Mouse (Mus musculus): ENCODE measurements at regions not wholly inside any gene's neighbourhood (a gene's known extent, or its start where the extent isn't known, plus 50 kb on each side); places are given as distances from the start of the nearest gene placed in this dataset.

GRCm38 (mm10) chr11:31745866-31746248 lies 74.2 kb upstream of the Bod1 start:
- peak; percentile 69 for DNase-seq (ENCODE audit: extremely low read depth)
- in situ Hi-C loops (cut with MboI; ENCODE audit: low pct_ligation_motif_present, low pct_unique_long_range_greater_than_20kb, low sequenced_read_pairs) (no loop called here), dilution Hi-C loops (cut with MboI; ENCODE audit: extremely low pct_ligation_motif_present, extremely low pct_unique_long_range_greater_than_20kb, low sequenced_read_pairs) (no loop called here)

GRCm38 (mm10) chr11:31746488-31746887 lies 74.8 kb upstream of the Bod1 start:
- no peak for DNase-seq (ENCODE audit: extremely low read depth)

More at GRCm38 (mm10) chr11:31745866-31746248, 74.2 kb upstream of the Bod1 start:
- H3K79me2 ChIP-seq (replicated peaks; ENCODE audit: control insufficient read depth, extremely low read depth, insufficient read depth, poor library complexity, severe bottlenecking) = no peaks in the 10 kb centered on the region
- no peak overlapping the region for H3K27ac ChIP-seq (ENCODE audit: insufficient read depth, low read depth)
- H3K9ac ChIP-seq (ENCODE audit: insufficient read depth, low read depth) = 0 out of 2 replicates have a peak overlapping the region, but pooled peaks have one; percentile 7
- no peak overlapping the region for H3K4me3 ChIP-seq (replicated peaks in 1 of 3; ENCODE audit: low read depth in 2 of 3, low read length in 2 of 3, poor library complexity in 1 of 3)
- H3K36me3 ChIP-seq (replicated peaks in 1 of 2; ENCODE audit: control insufficient read depth in 1 of 2, insufficient read depth in 1 of 2, low read length in 1 of 2) = no peaks in the 10 kb centered on the region
- peak overlapping the region; percentile 44 for H3K4me2 ChIP-seq (ENCODE audit: insufficient read depth, low read depth, poor library complexity, severe bottlenecking)
- TF ChIP-seq NELFE (IDR thresholded peaks at IDR 0.05; ENCODE audit: low read depth, low read length) (0 out of 2 replicates have a peak, but pooled peaks have one; percentile 29), USF1 (IDR thresholded peaks at IDR 0.05; ENCODE audit: low read depth, low read length) (no peak), CHD2 (IDR thresholded peaks at IDR 0.05; ENCODE audit: low read length) (no peak), MEF2A (IDR thresholded peaks at IDR 0.05; ENCODE audit: borderline replicate concordance, low read depth, low read length) (no peak), RAD21 (IDR thresholded peaks at IDR 0.05; ENCODE audit: low read depth, low read length) (no peak; the same call in 1 of the 2 replicates), BHLHE40 (IDR thresholded peaks at IDR 0.05; ENCODE audit: low read depth, low read length) (no peak), NRF1 (IDR thresholded peaks at IDR 0.05; ENCODE audit: low read depth, low read length) (no peak), RCOR1 (conservative IDR thresholded peaks at IDR 0.05; ENCODE audit: low read depth, low read length) (no peak), MXI1 (IDR thresholded peaks at IDR 0.05; ENCODE audit: low read depth, low read length) (no peak; the same call in none of the 2 replicates), ZKSCAN1 (IDR thresholded peaks at IDR 0.05; ENCODE audit: borderline replicate concordance, low read depth, low read length) (no peak), MYC (IDR thresholded peaks at IDR 0.05; ENCODE audit: low read depth, low read length) (no peak), EP300 (IDR thresholded peaks at IDR 0.05; ENCODE audit: low read length) (no peak), ZC3H11A (IDR thresholded peaks at IDR 0.05; ENCODE audit: low read depth, low read length) (no peak), ELF1 (IDR thresholded peaks at IDR 0.05; ENCODE audit: low read depth, low read length) (no peak), UBTF (IDR thresholded peaks at IDR 0.05; ENCODE audit: low read depth, low read length) (no peak), USF2 (conservative IDR thresholded peaks at IDR 0.05; ENCODE audit: low read depth, low read length) (no peak), CHD1 (IDR thresholded peaks at IDR 0.05; ENCODE audit: low read depth, low read length) (peak; percentile 63; the same call in 1 of the 2 replicates), JUN (IDR thresholded peaks at IDR 0.05; ENCODE audit: insufficient read depth, low read depth, low read length) (no peak; the same call in 1 of the 2 replicates), GABPA (IDR thresholded peaks at IDR 0.05; ENCODE audit: insufficient replicate concordance, low read depth, low read length) (no peak), IRF4 (IDR thresholded peaks at IDR 0.05; ENCODE audit: low read depth, low read length) (no peak), MAZ (IDR thresholded peaks at IDR 0.05; ENCODE audit: low read depth, low read length) (0 out of 2 replicates have a peak, but pooled peaks have one; percentile 3), ZMIZ1 (IDR thresholded peaks at IDR 0.05; ENCODE audit: low read depth, low read length) (no peak; the same call in 1 of the 2 replicates), HCFC1 (IDR thresholded peaks at IDR 0.05; ENCODE audit: low read depth, low read length) (no peak), KAT2A (IDR thresholded peaks at IDR 0.05; ENCODE audit: insufficient replicate concordance, low read length) (no peak), POLR2A (IDR thresholded peaks at IDR 0.05; ENCODE audit: low read depth, low read length) (no peak), MAFK (IDR thresholded peaks at IDR 0.05; ENCODE audit: insufficient replicate concordance, low read length) (peak; percentile 63; the same call in 1 of the 2 replicates), MAX (IDR thresholded peaks at IDR 0.05; ENCODE audit: low read length) (peak; percentile 76), TBP (conservative IDR thresholded peaks at IDR 0.05; ENCODE audit: low read depth, low read length) (no peak), ZNF384 (IDR thresholded peaks at IDR 0.05; ENCODE audit: low read depth, low read length) (no peak), JUND (conservative IDR thresholded peaks at IDR 0.05; ENCODE audit: low read depth, low read length) (no peak), ETS1 (conservative IDR thresholded peaks at IDR 0.05; ENCODE audit: low read depth, low read length) (peak; percentile 66), SIN3A (IDR thresholded peaks at IDR 0.05; ENCODE audit: low read length) (peak; percentile 77), PAX5 (IDR thresholded peaks at IDR 0.05; ENCODE audit: low read length) (no peak), TCF12 (IDR thresholded peaks at IDR 0.05; ENCODE audit: low read depth, low read length) (no peak), POLR2AphosphoS2 (IDR thresholded peaks at IDR 0.05; ENCODE audit: low read depth, low read length) (no peak), SMC3 (IDR thresholded peaks at IDR 0.05; ENCODE audit: low read depth, low read length) (0 out of 2 replicates have a peak, but pooled peaks have one; percentile 3), CTCF (conservative IDR thresholded peaks at IDR 0.05 in 1 of 2, IDR thresholded peaks at IDR 0.05 in 1 of 2; ENCODE audit: low read depth in 2 of 2, low read length in 2 of 2) (no peak)
- no peaks in the 10 kb centered on the region for H3K9me3 ChIP-seq (replicated peaks; ENCODE audit: low read length)
- H3K4me1 ChIP-seq (ENCODE audit: control insufficient read depth in 1 of 2, insufficient read depth in 2 of 2) = peaks cover 23 to 46% of the 10 kb centered on the region in 2 experiments
- no peaks in the 10 kb centered on the region for H3K27me3 ChIP-seq (replicated peaks)

More at GRCm38 (mm10) chr11:31746488-31746887, 74.8 kb upstream of the Bod1 start:
- Histone ChIP-seq H3K9ac (ENCODE audit: insufficient read depth, low read depth) (no peak overlapping the region), H3K4me2 (ENCODE audit: insufficient read depth, low read depth, poor library complexity, severe bottlenecking) (no peak overlapping the region), H3K9me3 (replicated peaks; ENCODE audit: low read length) (no peaks in the 10 kb centered on the region), H3K27me3 (replicated peaks) (no peaks in the 10 kb centered on the region), H3K36me3 (replicated peaks in 1 of 2; ENCODE audit: control insufficient read depth in 1 of 2, insufficient read depth in 1 of 2, low read length in 1 of 2) (no peaks in the 10 kb centered on the region), H3K4me1 (ENCODE audit: control insufficient read depth in 1 of 2, insufficient read depth in 2 of 2) (peaks cover 23 to 46% of the 10 kb centered on the region in 2 experiments), H3K4me3 (replicated peaks in 1 of 3; ENCODE audit: low read depth in 2 of 3, low read length in 2 of 3, poor library complexity in 1 of 3) (no peak overlapping the region), H3K79me2 (replicated peaks; ENCODE audit: control insufficient read depth, extremely low read depth, insufficient read depth, poor library complexity, severe bottlenecking) (no peaks in the 10 kb centered on the region), H3K27ac (ENCODE audit: insufficient read depth, low read depth) (no peak overlapping the region)
- dilution Hi-C loops (cut with MboI; ENCODE audit: extremely low pct_ligation_motif_present, extremely low pct_unique_long_range_greater_than_20kb, low sequenced_read_pairs) = no loop called here
- no peak for TF ChIP-seq NRF1 (IDR thresholded peaks at IDR 0.05; ENCODE audit: low read depth, low read length)
- TF ChIP-seq MAZ (IDR thresholded peaks at IDR 0.05; ENCODE audit: low read depth, low read length) = no peak
- TF ChIP-seq BHLHE40 (IDR thresholded peaks at IDR 0.05; ENCODE audit: low read depth, low read length) = no peak
- TF ChIP-seq ELF1 (IDR thresholded peaks at IDR 0.05; ENCODE audit: low read depth, low read length) = no peak
- no peak for TF ChIP-seq RCOR1 (conservative IDR thresholded peaks at IDR 0.05; ENCODE audit: low read depth, low read length)
- no peak for TF ChIP-seq ZC3H11A (IDR thresholded peaks at IDR 0.05; ENCODE audit: low read depth, low read length)
- TF ChIP-seq MYC (IDR thresholded peaks at IDR 0.05; ENCODE audit: low read depth, low read length) = no peak
- no peak for TF ChIP-seq PAX5 (IDR thresholded peaks at IDR 0.05; ENCODE audit: low read length)
- no peak for TF ChIP-seq MEF2A (IDR thresholded peaks at IDR 0.05; ENCODE audit: borderline replicate concordance, low read depth, low read length)
- in situ Hi-C loops (cut with MboI; ENCODE audit: low pct_ligation_motif_present, low pct_unique_long_range_greater_than_20kb, low sequenced_read_pairs) = no loop called here

All from CH12.LX (cell line).